Mouse (Mus musculus): ENCODE data around the gene Grap2. TPM values are rescaled to one million over a fixed set of nuclear protein-coding genes. Genes with fewer than 3 reads are reported as not detected.

The Grap2 gene
- polyA plus RNA-seq, 1 experiment from 2014 or later: 13.3 TPM

GRCm38 (mm10) chr15:80602487-80602886 is 30.1 kb downstream of the Grap2 start:
- ATAC-seq (no peak), DNase-seq (no peak)
- H3K9me3 ChIP-seq (ENCODE audit: low read length): no peaks in the 10 kb centered on the region
- peaks cover 7% of the 10 kb centered on the region for H3K4me1 ChIP-seq (ENCODE audit: insufficient read depth)
- 64% methylated on average over 7 of the region's 7 CpGs for WGBS (ENCODE audit: insufficient replicate concordance)
- TF ChIP-seq EP300 (IDR thresholded peaks at IDR 0.05; ENCODE audit: low read depth) (no peak), CTCF (IDR thresholded peaks at IDR 0.05; ENCODE audit: low read depth) (no peak)
- no peaks in the 10 kb centered on the region for H3K27me3 ChIP-seq (ENCODE audit: insufficient read depth, low read length)
- no peak overlapping the region for H3K4me3 ChIP-seq (ENCODE audit: low read depth, low read length)
- H3K9ac ChIP-seq (replicated peaks): no peak overlapping the region
- no peak overlapping the region for H3K27ac ChIP-seq (ENCODE audit: low read depth)
- no peak overlapping the region for H3K4me2 ChIP-seq (ENCODE audit: low read depth, low read length)
- H3K36me3 ChIP-seq (replicated peaks; ENCODE audit: insufficient read depth, low read length): no peaks in the 10 kb centered on the region

DNA sequence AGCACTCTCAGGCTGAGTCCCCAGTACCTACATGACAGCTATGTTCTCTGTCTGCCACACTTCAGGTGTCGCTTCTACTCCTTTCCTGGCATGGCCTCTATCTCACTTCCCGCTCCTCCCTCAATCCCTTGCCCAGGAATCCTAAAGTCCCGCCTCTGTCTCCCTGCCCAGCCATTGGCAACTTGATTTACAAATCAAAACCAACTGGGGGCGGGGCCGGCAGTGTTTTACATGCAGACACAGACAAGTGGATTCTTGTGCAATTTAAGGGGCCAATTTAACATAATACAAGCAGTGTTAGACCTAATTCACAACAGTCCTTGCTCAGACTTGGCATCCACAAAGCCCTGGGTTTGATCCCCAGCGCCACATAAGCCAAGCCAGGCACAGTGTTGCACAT is 31.6 kb downstream of the Grap2 start:
- H3K9ac ChIP-seq (replicated peaks): no peak overlapping the region

GRCm38 (mm10) chr15:80607970-80608369 is 35.6 kb downstream of the Grap2 start:
- H3K9ac ChIP-seq (replicated peaks): no peak overlapping the region
- H3K4me2 ChIP-seq (ENCODE audit: low read depth, low read length): no peak overlapping the region
- ATAC-seq (no peak), DNase-seq (no peak)
- no peaks in the 10 kb centered on the region for H3K36me3 ChIP-seq (replicated peaks; ENCODE audit: insufficient read depth, low read length)
- TF ChIP-seq CTCF (IDR thresholded peaks at IDR 0.05; ENCODE audit: low read depth) (no peak), EP300 (IDR thresholded peaks at IDR 0.05; ENCODE audit: low read depth) (no peak)
- H3K27ac ChIP-seq (ENCODE audit: low read depth): no peak overlapping the region
- H3K9me3 ChIP-seq (ENCODE audit: low read length): no peaks in the 10 kb centered on the region
- WGBS (ENCODE audit: insufficient replicate concordance): 77% methylated on average over 3 of the region's 3 CpGs
- H3K27me3 ChIP-seq (ENCODE audit: insufficient read depth, low read length): no peaks in the 10 kb centered on the region
- no peak overlapping the region for H3K4me3 ChIP-seq (ENCODE audit: low read depth, low read length)
- peaks cover 3% of the 10 kb centered on the region; the same call in 1 of the 2 replicates for H3K4me1 ChIP-seq (ENCODE audit: insufficient read depth)

More for the DNA sequence above, 31.6 kb downstream of the Grap2 start:
- TF ChIP-seq EP300 (IDR thresholded peaks at IDR 0.05; ENCODE audit: low read depth) (no peak), CTCF (IDR thresholded peaks at IDR 0.05; ENCODE audit: low read depth) (no peak)
- WGBS (ENCODE audit: insufficient replicate concordance): 84% methylated on average over 6 of the region's 6 CpGs
- Histone ChIP-seq H3K36me3 (replicated peaks; ENCODE audit: insufficient read depth, low read length) (no peaks in the 10 kb centered on the region), H3K27ac (ENCODE audit: low read depth) (no peak overlapping the region), H3K9me3 (ENCODE audit: low read length) (no peaks in the 10 kb centered on the region), H3K27me3 (ENCODE audit: insufficient read depth, low read length) (no peaks in the 10 kb centered on the region), H3K4me3 (ENCODE audit: low read depth, low read length) (no peak overlapping the region), H3K4me2 (ENCODE audit: low read depth, low read length) (no peak overlapping the region), H3K4me1 (ENCODE audit: insufficient read depth) (peaks cover 7% of the 10 kb centered on the region)
- ATAC-seq (no peak), DNase-seq (no peak)

GRCm38 (mm10) chr15:80610335-80610734 is 37.9 kb downstream of the Grap2 start:
- no peak overlapping the region for H3K4me2 ChIP-seq (ENCODE audit: low read depth, low read length)
- H3K4me1 ChIP-seq (ENCODE audit: insufficient read depth): peaks cover 9% of the 10 kb centered on the region
- DNase-seq (no peak), ATAC-seq (no peak)
- no peak overlapping the region for H3K27ac ChIP-seq (ENCODE audit: low read depth)
- TF ChIP-seq EP300 (IDR thresholded peaks at IDR 0.05; ENCODE audit: low read depth) (no peak), CTCF (IDR thresholded peaks at IDR 0.05; ENCODE audit: low read depth) (no peak)
- H3K9me3 ChIP-seq (ENCODE audit: low read length): no peaks in the 10 kb centered on the region
- 56% methylated on average over 2 of the region's 2 CpGs for WGBS (ENCODE audit: insufficient replicate concordance)
- H3K36me3 ChIP-seq (replicated peaks; ENCODE audit: insufficient read depth, low read length): no peaks in the 10 kb centered on the region
- 0 out of 2 replicates have a peak, but pooled peaks cover 3% of the 10 kb centered on the region for H3K27me3 ChIP-seq (ENCODE audit: insufficient read depth, low read length)
- no peak overlapping the region for H3K4me3 ChIP-seq (ENCODE audit: low read depth, low read length)
- H3K9ac ChIP-seq (replicated peaks): no peak overlapping the region

DNA sequence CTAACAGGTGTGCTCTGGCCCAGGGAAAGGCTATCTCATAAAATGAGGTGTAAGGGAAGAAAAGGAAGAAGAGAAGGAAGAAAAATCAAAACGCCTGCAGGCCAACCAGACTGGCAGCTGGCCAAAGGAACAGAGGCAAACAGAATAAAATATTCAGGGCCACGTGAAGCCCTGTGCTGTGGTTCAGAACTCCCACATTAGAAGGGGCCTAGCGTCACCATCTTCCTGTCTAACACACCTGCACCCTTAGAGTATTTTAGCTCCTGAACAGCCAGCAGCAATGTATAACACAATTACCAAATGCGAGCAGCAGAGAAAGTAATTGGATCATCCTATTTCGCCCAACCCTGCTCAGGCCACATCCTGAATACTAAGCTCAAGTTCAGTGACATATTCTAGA is 39.1 kb downstream of the Grap2 start:
- DNase-seq: no peak

GRCm38 (mm10) chr15:80613904-80614303 is 41.5 kb downstream of the Grap2 start:
- no peak overlapping the region for H3K4me3 ChIP-seq (ENCODE audit: low read depth, low read length)
- TF ChIP-seq EP300 (IDR thresholded peaks at IDR 0.05; ENCODE audit: low read depth) (no peak), CTCF (IDR thresholded peaks at IDR 0.05; ENCODE audit: low read depth) (no peak)
- DNase-seq (no peak), ATAC-seq (no peak)
- H3K4me2 ChIP-seq (ENCODE audit: low read depth, low read length): no peak overlapping the region
- peaks cover 7% of the 10 kb centered on the region; the same call in 1 of the 2 replicates for H3K27me3 ChIP-seq (ENCODE audit: insufficient read depth, low read length)
- no peaks in the 10 kb centered on the region for H3K9me3 ChIP-seq (ENCODE audit: low read length)
- no peaks in the 10 kb centered on the region for H3K36me3 ChIP-seq (replicated peaks; ENCODE audit: insufficient read depth, low read length)
- 42% methylated on average over 5 of the region's 5 CpGs for WGBS (ENCODE audit: insufficient replicate concordance)
- peaks cover 19% of the 10 kb centered on the region for H3K4me1 ChIP-seq (ENCODE audit: insufficient read depth)
- no peak overlapping the region for H3K9ac ChIP-seq (replicated peaks)
- H3K27ac ChIP-seq (ENCODE audit: low read depth): no peak overlapping the region

More for the DNA sequence above, 39.1 kb downstream of the Grap2 start:
- peaks cover 7% of the 10 kb centered on the region; the same call in 1 of the 2 replicates for H3K27me3 ChIP-seq (ENCODE audit: insufficient read depth, low read length)
- no peak overlapping the region for H3K9ac ChIP-seq (replicated peaks)
- H3K4me2 ChIP-seq (ENCODE audit: low read depth, low read length): no peak overlapping the region
- no peaks in the 10 kb centered on the region for H3K9me3 ChIP-seq (ENCODE audit: low read length)
- peaks cover 17% of the 10 kb centered on the region for H3K4me1 ChIP-seq (ENCODE audit: insufficient read depth)
- H3K4me3 ChIP-seq (ENCODE audit: low read depth, low read length): no peak overlapping the region
- WGBS (ENCODE audit: insufficient replicate concordance): 64% methylated on average over 5 of the region's 5 CpGs
- no peak for TF ChIP-seq CTCF (IDR thresholded peaks at IDR 0.05; ENCODE audit: low read depth)
- no peak for TF ChIP-seq EP300 (IDR thresholded peaks at IDR 0.05; ENCODE audit: low read depth)
- no peak for ATAC-seq
- no peaks in the 10 kb centered on the region for H3K36me3 ChIP-seq (replicated peaks; ENCODE audit: insufficient read depth, low read length)
- no peak overlapping the region for H3K27ac ChIP-seq (ENCODE audit: low read depth)

All from liver, postnatal 0 days (tissue).